Mouse (Mus musculus) neural tube, embryonic 12.5 days (tissue): ENCODE data around the gene Adarb1. TPM values are rescaled to one million over a fixed set of nuclear protein-coding genes. Genes with fewer than 3 reads are reported as not detected.

ENCODE experiments used
- ATAC-seq: fragments of 200-750 bp; cut with Nextera tagmentation; 2 replicates; pipeline ENCODE4 v1.8.0; 2017; ENCODE audit warnings: low read depth, mild to moderate bottlenecking, moderate TSS enrichment, moderate library complexity; ENCODE audit not compliant: low FRiP score
- H3K27ac ChIP-seq: fragments of 300-500 bp; sonication (generic); 2 replicates; pipeline ENCODE4 v1.5.1; 2016
- H3K27me3 ChIP-seq: fragments of 300-500 bp; sonication (generic); replicated peaks from 2 replicates; pipeline ENCODE4 v1.6.1; 2016; ENCODE audit warnings: mild to moderate bottlenecking
- H3K36me3 ChIP-seq: fragments of 300-500 bp; sonication (generic); 2 replicates; pipeline ENCODE4 v1.6.1; 2016; ENCODE audit warnings: mild to moderate bottlenecking
- H3K4me1 ChIP-seq: fragments of 300-500 bp; sonication (generic); 2 replicates; pipeline ENCODE4 v1.6.1; 2016
- H3K4me2 ChIP-seq: fragments of 300-500 bp; sonication (generic); replicated peaks from 2 replicates; pipeline ENCODE4 v1.6.1; 2016; ENCODE audit warnings: mild to moderate bottlenecking
- H3K4me3 ChIP-seq: fragments of 300-500 bp; sonication (generic); 2 replicates; pipeline ENCODE4 v1.5.1; 2016
- H3K9ac ChIP-seq: fragments of 300-500 bp; sonication (generic); 2 replicates; pipeline ENCODE4 v1.6.1; 2016; ENCODE audit warnings: mild to moderate bottlenecking
- H3K9me3 ChIP-seq: fragments of 300-500 bp; sonication (generic); 2 replicates; pipeline ENCODE4 v1.6.1; 2016; ENCODE audit warnings: mild to moderate bottlenecking
- WGBS: fragments of 180-500 bp; shearing (Covaris S2); methylation state at CpG from one replicate; pipeline ENCODE4 v1.1.7; 2016; 5-methylcytosine and 5-hydroxymethylcytosine counted together
- polyA plus RNA-seq: library from polyadenylated mRNA; unstranded; fragments of >200 nt; fragmentation: Nextera tagmentation; extraction: Ambion mirVana; gene quantifications from 2 replicates; pipeline ENCODE4 v1.2.1, GENCODE M21; 2016

Gene Adarb1
- polyA plus RNA-seq, 1 experiment from 2014 or later, result 9.2 TPM

DNA sequence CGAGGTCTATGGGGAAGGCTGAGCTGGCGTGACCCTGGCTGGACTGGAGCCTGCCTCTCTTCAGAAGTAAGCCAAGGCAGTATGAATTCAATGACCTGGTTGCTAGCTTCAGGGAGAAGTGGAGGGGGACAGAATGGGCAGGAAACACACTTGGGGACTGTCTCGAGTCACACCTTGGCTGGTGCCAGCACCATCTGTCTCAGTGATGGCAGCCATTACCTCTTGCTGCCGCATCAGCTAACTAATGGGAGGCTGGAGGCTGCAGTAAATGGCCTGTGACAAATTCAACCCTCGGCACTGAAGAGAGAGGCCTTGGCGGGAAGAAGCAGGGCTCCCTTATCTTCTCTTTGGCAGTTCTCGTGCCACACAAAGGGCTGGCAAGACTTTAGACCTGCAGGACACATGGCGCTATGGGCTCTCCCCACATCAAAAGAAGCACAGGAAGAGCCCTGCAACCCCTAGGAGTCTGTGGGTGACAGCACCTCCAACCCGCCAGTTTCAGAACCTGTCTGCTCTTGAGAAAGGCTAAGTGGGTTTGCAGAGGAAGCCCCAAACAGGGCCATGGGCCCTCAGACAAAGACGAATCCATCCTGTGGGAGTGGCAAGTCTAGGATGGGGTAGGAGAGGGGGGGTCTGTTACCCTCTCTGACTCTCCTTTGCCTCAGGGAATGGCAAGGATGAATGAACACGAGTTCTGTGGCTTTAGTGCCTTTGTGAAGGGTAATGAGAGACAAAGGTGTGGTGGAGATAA is 144.9 kb downstream of the Adarb1 start:
- Histone ChIP-seq H3K4me2 (no peak overlapping the region), H3K27me3 (no peaks in the 10 kb centered on the region), H3K9ac (no peak overlapping the region), H3K36me3 (peaks cover 27% of the 10 kb centered on the region), H3K27ac (no peak overlapping the region), H3K4me3 (no peak overlapping the region), H3K4me1 (peaks cover 4% of the 10 kb centered on the region; the same call in 1 of the 2 replicates), H3K9me3 (no peaks in the 10 kb centered on the region)
- no peak for ATAC-seq
- 46% methylated on average over 11 of the region's 11 CpGs for WGBS

DNA sequence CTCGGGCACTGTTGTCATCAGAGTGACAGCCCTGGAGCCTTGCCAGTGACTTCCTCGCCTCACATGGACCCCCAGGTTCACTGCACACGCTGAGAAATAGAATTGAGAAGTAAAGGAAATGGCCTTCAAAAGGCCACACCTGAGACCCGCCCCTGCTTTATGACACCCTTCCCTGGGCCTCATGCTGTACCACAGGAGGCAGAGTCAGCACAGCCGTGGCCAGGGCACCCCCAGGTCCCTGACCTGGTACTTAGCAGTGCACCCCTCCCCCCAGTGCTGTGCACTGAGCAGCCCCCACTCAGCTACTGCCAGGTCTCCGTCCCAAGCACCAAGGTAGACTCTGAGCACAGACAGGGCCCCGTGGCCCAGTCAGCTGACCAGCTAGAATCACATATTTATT is 148.9 kb downstream of the Adarb1 start:
- H3K4me2 ChIP-seq, result no peak overlapping the region
- H3K27me3 ChIP-seq, result no peaks in the 10 kb centered on the region
- peaks cover 4% of the 10 kb centered on the region; the same call in 1 of the 2 replicates for H3K4me1 ChIP-seq
- no peak overlapping the region for H3K4me3 ChIP-seq
- no peaks in the 10 kb centered on the region for H3K9me3 ChIP-seq
- WGBS, result 87% methylated on average over 7 of the region's 7 CpGs
- no peak overlapping the region for H3K9ac ChIP-seq
- H3K27ac ChIP-seq, result no peak overlapping the region
- H3K36me3 ChIP-seq, result peaks cover 65% of the 10 kb centered on the region
- no peak for ATAC-seq

DNA sequence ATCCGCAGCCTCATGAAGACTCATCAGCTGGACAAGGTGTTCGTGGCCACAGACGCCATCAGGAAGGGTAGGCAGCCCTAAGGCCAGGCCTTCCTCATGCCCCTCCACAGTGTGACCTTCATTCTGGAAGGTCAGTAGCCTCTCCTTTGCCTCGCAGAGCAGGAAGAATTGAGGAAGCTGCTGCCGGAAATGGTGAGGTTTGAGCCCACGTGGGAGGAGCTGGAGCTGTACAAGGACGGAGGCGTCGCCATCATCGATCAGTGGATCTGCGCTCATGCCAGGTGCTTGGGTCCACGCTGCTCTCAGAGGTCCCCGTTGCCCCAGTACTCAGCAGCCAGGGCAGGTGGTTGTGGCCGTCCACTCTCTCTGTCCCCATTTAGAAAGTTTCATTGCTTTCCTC is 151.0 kb downstream of the Adarb1 start:
- Histone ChIP-seq H3K4me3 (no peak overlapping the region), H3K36me3 (peaks cover 86% of the 10 kb centered on the region), H3K27ac (no peak overlapping the region), H3K4me1 (no peaks in the 10 kb centered on the region), H3K4me2 (no peak overlapping the region), H3K9me3 (no peaks in the 10 kb centered on the region), H3K27me3 (no peaks in the 10 kb centered on the region), H3K9ac (no peak overlapping the region)
- no peak for ATAC-seq
- 94% methylated on average over 14 of the region's 14 CpGs for WGBS

DNA sequence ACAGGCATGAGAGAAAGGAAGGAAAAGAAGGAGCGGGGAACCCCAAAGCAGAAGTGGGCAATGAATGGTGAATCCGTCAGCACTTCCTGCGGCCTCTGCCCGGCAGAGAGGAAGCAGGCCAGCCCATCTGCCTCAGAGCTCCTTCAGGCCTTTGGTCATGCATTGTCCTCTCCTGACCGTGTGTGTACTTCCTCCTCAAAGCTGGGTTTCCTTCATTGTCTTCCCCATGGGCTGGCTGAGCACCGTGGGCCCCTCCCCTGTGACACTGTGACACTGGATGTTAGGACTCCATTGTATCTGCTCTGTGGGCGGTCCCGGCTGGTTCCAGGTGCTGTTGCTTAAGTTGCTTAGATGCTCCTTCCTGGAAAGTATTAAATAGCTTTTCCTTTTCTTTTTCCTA is 151.8 kb downstream of the Adarb1 start:
- 71% methylated on average over 8 of the region's 8 CpGs for WGBS
- no peak overlapping the region for H3K4me2 ChIP-seq

DNA sequence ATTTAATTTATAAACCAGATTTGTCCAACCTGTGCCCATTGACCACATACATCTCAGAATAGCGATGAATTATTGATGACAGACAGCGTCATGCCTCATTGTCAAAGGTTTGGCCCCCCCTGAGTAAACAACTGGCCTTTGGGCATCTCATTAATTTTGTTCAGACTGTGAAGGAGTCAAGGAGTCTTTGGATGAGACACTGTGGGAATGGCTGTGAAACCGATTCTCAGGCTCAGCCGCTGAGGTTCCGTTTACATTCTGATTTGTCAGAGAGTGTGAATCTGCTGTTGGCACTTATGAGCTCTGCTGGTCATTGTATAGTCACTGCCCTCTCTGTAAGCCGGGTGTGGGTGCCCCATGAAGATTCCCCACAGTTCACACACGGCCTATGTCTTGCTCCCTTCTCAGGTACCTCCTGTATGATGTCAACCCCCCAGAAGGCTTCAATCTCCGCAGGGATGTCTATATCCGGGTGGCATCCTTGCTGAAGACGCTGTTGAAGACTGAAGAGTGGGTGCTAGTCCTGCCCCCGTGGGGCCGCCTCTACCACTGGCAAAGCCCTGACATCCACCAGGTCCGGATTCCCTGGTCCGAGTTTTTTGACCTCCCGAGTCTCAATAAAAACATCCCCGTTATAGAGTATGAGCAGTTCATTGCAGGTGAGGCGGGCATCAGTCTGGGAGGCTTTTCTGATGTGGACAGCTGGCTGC is 157.7 kb downstream of the Adarb1 start:
- Histone ChIP-seq H3K27me3 (no peaks in the 10 kb centered on the region), H3K36me3 (peaks cover 47% of the 10 kb centered on the region), H3K9me3 (no peaks in the 10 kb centered on the region), H3K4me2 (peak overlapping the region; percentile 84), H3K4me1 (peaks cover 10% of the 10 kb centered on the region), H3K4me3 (no peak overlapping the region), H3K27ac (no peak overlapping the region), H3K9ac (no peak overlapping the region)
- no peak for ATAC-seq
- 84% methylated on average over 17 of the region's 17 CpGs for WGBS

More for the DNA sequence above, 151.8 kb downstream of the Adarb1 start:
- no peak for ATAC-seq
- Histone ChIP-seq H3K9ac (no peak overlapping the region), H3K4me3 (no peak overlapping the region), H3K9me3 (no peaks in the 10 kb centered on the region), H3K27ac (no peak overlapping the region), H3K36me3 (peaks cover 94% of the 10 kb centered on the region), H3K27me3 (no peaks in the 10 kb centered on the region), H3K4me1 (no peaks in the 10 kb centered on the region)

DNA sequence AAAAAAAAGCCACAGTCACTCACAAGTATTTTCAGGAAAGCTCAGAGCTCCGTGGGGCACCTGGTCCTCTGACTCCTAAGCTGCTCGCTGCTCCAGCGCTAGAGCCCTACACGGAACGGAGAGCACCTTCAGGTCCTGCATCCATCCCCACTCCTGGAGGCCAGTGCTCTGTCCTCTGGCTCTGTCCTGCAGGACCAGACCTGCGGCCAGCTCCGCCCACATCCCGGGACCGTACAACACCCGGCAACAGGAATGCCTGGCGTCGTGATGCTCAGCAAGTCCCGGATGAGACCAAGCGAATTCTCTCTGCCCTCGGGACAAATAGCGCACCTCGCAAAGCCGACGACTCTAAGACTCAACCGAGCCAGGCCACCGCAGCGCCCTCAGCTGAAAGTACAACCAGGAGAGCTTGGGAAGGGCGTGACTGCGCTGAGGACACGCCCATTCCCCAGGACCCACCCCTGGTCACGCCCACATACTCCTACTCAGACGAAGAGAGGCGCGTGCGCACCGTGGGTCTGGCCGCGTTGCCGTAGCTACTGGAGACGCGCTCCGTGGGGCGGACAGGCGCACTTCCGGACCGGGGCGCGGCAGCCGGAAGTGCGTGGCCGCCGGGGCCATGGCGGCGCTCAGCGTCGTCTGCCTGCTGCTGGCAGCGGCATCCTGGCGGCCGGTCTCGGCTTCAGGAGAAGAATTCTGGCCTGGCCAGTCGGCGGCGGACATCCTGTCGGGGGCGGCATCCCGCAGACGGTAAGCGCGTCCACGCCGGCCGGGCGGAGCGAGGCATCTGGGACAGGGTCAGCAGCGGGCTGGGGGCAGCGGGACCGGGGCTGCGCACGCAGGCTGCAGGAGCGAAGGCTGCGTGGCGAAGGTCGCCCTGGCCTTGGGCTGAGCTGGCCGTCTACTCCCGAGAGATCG is 159.1 kb downstream of the Adarb1 start, which contains the start of gene Pofut2:
Pofut2 (plus strand) TSS at position 515 of the 918 bp plus-strand sequence.
- Histone ChIP-seq H3K27ac (0 out of 2 replicates have a peak within 1 kb of the TSS, but pooled peaks have one; percentile 46), H3K9me3 (no peaks in the 10 kb centered on the region), H3K36me3 (peaks cover 34% of the 10 kb centered on the region), H3K27me3 (no peaks in the 10 kb centered on the region), H3K4me1 (peaks cover 10% of the 10 kb centered on the region), H3K9ac (peak within 1 kb of the TSS; percentile 86), H3K4me2 (peak within 1 kb of the TSS; percentile 84), H3K4me3 (peak within 1 kb of the TSS; percentile 91)
- under 1% methylated on average over 81 of the region's 81 CpGs for WGBS
- peak; percentile 98 for ATAC-seq

DNA sequence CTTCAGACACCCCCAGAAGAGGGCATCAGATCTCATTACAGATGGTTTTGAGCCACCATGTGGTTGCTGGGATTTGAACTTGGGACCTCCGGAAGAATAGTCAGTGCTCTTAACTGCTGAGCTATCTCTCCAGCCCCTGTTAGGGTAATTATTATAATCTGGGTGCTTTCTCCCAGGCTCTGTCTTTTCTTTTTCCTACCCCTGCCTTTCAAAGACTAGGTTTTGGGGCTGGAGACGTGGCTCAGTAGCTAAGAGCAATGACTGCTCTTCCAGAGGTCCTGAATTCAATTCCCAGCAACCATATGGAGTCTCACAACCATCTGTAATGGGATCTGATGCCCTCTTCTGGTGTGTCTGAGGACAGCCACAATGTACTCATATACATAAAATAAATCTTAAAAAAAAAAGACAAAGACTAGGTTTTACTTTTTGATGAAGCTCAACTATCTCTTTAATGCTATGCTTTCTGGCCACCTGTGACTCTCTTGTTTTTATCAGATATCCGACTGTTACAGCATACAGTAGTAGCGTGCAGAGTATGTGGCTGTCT is 160.0 kb downstream of the Adarb1 start:
- Histone ChIP-seq H3K4me3 (peak overlapping the region; percentile 91; the same call in 1 of the 2 replicates), H3K9ac (no peak overlapping the region), H3K27me3 (no peaks in the 10 kb centered on the region), H3K4me1 (peaks cover 10% of the 10 kb centered on the region), H3K4me2 (peak overlapping the region; percentile 84), H3K27ac (no peak overlapping the region), H3K9me3 (no peaks in the 10 kb centered on the region), H3K36me3 (peaks cover 25% of the 10 kb centered on the region)
- ATAC-seq, result no peak
- 57% methylated on average over 4 of the region's 4 CpGs for WGBS

DNA sequence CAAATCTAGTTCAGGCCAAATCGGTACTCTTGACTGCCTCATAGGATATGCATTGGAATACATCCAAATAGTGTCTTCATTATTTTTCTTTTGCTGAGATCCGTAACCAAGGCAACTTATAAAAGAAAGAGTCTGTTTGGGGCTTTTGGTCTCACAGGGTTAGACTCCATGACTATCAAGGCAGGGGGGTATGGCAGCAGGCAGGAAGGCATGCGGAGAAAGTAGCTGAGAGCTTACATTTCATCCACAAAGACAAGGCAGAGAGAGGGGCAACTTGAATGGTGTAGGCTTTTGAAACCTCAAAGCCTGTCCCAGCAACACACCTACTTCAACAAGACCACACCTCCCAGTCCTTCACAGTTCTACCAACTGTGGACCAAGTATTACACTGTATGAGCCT is 162.4 kb downstream of the Adarb1 start:
- Histone ChIP-seq H3K4me1 (peaks cover 25% of the 10 kb centered on the region), H3K4me3 (no peak overlapping the region), H3K4me2 (no peak overlapping the region), H3K36me3 (peaks cover under 1% of the 10 kb centered on the region; the same call in 1 of the 2 replicates), H3K9me3 (no peaks in the 10 kb centered on the region), H3K27me3 (no peaks in the 10 kb centered on the region), H3K27ac (no peak overlapping the region), H3K9ac (no peak overlapping the region)
- 79% methylated on average over 3 of the region's 3 CpGs for WGBS
- no peak for ATAC-seq

DNA sequence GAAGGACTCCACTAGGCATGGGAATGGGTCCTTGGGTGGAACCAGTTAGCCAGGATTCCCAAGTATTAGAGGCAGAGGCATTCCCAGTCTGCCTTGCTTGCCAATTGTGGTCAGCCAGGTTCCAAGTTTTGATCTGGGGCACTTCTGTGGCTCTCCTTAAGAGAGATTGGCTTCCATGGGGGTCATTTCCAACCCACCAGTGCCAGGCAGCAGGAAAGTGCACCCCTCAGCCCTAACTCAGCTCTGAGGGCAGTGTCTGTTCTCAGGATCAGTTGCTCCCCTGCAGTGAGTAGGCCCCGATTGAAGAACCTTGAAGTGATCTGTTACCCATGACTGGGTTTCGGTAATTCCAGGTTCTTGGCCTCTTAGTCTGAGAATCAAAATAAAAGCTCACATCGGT is 162.8 kb downstream of the Adarb1 start:
- H3K36me3 ChIP-seq, result no peaks in the 10 kb centered on the region
- no peak for ATAC-seq
- H3K27ac ChIP-seq, result no peak overlapping the region
- H3K9me3 ChIP-seq, result no peaks in the 10 kb centered on the region
- WGBS, result 76% methylated on average over 3 of the region's 3 CpGs
- peaks cover 21% of the 10 kb centered on the region for H3K4me1 ChIP-seq
- no peak overlapping the region for H3K9ac ChIP-seq
- H3K4me2 ChIP-seq, result no peak overlapping the region
- H3K27me3 ChIP-seq, result no peaks in the 10 kb centered on the region
- H3K4me3 ChIP-seq, result no peak overlapping the region

DNA sequence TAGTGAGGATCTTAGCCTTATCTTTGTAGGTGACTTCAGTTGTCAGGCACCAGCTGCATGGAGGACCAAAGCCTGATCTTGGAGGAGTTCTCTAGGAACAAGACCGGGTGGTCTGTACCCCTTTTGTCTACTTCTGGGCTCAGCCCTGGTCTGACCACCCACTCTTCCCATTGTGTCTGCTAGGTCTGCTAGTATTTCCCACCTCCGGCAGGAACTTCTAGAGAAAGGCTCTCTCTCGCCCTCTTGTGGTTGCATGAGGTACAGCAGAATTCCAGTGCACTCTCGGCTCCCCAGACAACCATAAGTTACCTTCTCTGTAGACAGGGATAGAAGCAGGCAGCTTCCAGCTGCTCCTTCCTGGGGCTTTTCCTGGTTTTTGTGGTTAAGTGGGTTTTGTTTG is 165.3 kb downstream of the Adarb1 start:
- Histone ChIP-seq H3K4me3 (no peak overlapping the region), H3K9ac (no peak overlapping the region), H3K27me3 (no peaks in the 10 kb centered on the region), H3K4me1 (peaks cover 21% of the 10 kb centered on the region; the same call in 1 of the 2 replicates), H3K9me3 (no peaks in the 10 kb centered on the region), H3K36me3 (no peaks in the 10 kb centered on the region), H3K27ac (no peak overlapping the region), H3K4me2 (no peak overlapping the region)
- under 1% methylated on average over 4 of the region's 4 CpGs for WGBS
- peak; percentile 74; the same call in 1 of the 2 replicates for ATAC-seq

DNA sequence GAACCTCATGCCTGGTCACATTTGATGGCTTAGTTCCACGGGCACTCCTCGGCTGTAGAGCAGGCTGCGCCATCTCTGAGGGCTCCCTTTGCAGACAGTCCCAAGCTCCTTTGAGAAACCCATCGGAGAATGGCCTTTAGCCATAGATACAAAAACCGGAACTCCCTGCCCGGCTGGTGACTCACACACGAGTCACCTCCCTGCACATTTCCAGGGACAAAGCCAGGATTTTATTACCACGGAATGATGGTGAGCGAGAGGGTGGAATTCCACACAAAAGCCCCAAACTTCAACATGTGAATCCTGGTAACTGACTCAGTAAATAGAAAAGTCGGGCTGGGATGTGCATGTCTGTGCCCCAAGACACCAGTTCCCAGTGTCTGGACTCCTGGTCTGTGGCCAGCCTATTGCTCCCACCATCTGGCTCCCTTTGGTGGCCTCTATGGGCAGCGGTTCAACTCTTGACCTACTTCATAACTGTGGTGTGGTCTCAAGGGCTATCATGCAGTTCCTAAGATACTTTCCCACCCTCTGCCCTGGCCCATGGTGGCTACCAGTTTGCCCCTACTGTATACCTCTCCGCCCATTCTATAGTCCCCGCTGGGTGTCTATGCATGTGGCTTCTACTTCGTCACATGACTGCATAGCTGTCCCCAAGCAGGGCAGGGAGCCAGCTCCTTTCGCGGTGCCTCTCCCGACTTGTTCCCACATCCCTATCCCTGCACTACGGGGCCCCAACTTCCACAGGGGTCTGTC is 166.1 kb downstream of the Adarb1 start:
- no peak overlapping the region for H3K4me3 ChIP-seq
- no peaks in the 10 kb centered on the region for H3K27me3 ChIP-seq
- peaks cover 21% of the 10 kb centered on the region; the same call in 1 of the 2 replicates for H3K4me1 ChIP-seq
- H3K27ac ChIP-seq, result no peak overlapping the region
- no peaks in the 10 kb centered on the region for H3K36me3 ChIP-seq
- H3K9ac ChIP-seq, result no peak overlapping the region
- H3K4me2 ChIP-seq, result no peak overlapping the region
- peak; percentile 16; the same call in 1 of the 2 replicates for ATAC-seq
- no peaks in the 10 kb centered on the region for H3K9me3 ChIP-seq
- WGBS, result 76% methylated on average over 18 of the region's 18 CpGs
